Mouse (Mus musculus) heart, postnatal 0 days (tissue): ENCODE measurements at regions not wholly inside any gene's neighbourhood (a gene's known extent, or its start where the extent isn't known, plus 50 kb on each side); places are given as distances from the start of the nearest gene placed in this dataset.

Experiments
- CTCF ChIP-seq: IDR thresholded peaks from 2 replicates; pipeline ENCODE4 v1.5.1; 2016; ENCODE audit warnings: antibody characterized with exemption, control low read depth, low read depth
- EP300 ChIP-seq: IDR thresholded peaks from 2 replicates; pipeline ENCODE4 v1.6.1; 2016; ENCODE audit warnings: antibody characterized with exemption, low read depth

- no peak for TF ChIP-seq CTCF
- no peak for TF ChIP-seq EP300
These were observed 1588.3 kb downstream of the 4930444P10Rik start for GRCm38 (mm10) chr1:14504767-14505343.
